Mouse (Mus musculus): ENCODE measurements around the gene 1110059E24Rik. TPM values are rescaled to one million over a fixed set of nuclear protein-coding genes. Genes with fewer than 3 reads are reported as not detected.
A peak's percentile ranks its signal among the peaks of the same experiment; 100 is the strongest.

1110059E24Rik gene
- polyA plus RNA-seq, 1 experiment from 2014 or later = 71.5 TPM

GRCm38 (mm10) chr19:21586546-21586945 is 66.2 kb downstream of the 1110059E24Rik start:
- no peak overlapping the region for H3K27ac ChIP-seq (replicated peaks)
- H3K36me3 ChIP-seq (replicated peaks) = peaks cover 3% of the 10 kb centered on the region
- H3K4me1 ChIP-seq = no peaks in the 10 kb centered on the region
- no peaks in the 10 kb centered on the region for H3K27me3 ChIP-seq (replicated peaks; ENCODE audit: low read depth, poor library complexity, severe bottlenecking)
- H3K4me3 ChIP-seq = no peak overlapping the region
- H3K9me3 ChIP-seq = no peaks in the 10 kb centered on the region
- no peak for DNase-seq (ENCODE audit: low spot score)
- WGBS = 86% methylated on average over 1 of the region's 1 CpGs

DNA sequence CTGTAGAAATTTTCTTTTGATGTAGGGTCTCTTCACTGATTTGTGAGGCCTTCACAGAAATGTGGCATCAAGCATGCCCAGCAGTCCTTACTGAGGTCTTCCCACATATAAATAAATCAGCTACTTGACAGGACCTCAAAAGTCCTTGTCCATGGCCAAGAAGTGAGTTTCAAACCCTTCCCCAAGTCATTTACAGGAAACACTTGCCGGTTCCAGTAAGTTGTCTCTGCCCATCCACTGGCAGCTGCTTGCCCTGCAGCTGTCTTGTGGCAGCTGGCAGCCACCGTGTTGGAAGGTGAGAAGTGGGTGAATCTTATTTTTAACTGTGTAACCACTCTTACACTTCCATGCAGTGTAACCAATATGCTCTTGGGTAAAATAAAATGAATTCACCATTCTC is 66.9 kb downstream of the 1110059E24Rik start:
- H3K4me1 ChIP-seq = no peaks in the 10 kb centered on the region
- H3K4me3 ChIP-seq = no peak overlapping the region
- DNase-seq (ENCODE audit: low spot score) = no peak
- H3K9me3 ChIP-seq = no peaks in the 10 kb centered on the region
- WGBS = 84% methylated on average over 2 of the region's 2 CpGs
- H3K27ac ChIP-seq (replicated peaks) = no peak overlapping the region
- H3K27me3 ChIP-seq (replicated peaks; ENCODE audit: low read depth, poor library complexity, severe bottlenecking) = no peaks in the 10 kb centered on the region
- no peaks in the 10 kb centered on the region for H3K36me3 ChIP-seq (replicated peaks)

GRCm38 (mm10) chr19:21583986-21584385 is 68.8 kb downstream of the 1110059E24Rik start:
- H3K27ac ChIP-seq (replicated peaks) = no peak overlapping the region
- no peaks in the 10 kb centered on the region for H3K9me3 ChIP-seq
- H3K4me1 ChIP-seq = no peaks in the 10 kb centered on the region
- H3K4me3 ChIP-seq = no peak overlapping the region
- DNase-seq (ENCODE audit: low spot score) = no peak
- 76% methylated on average over 5 of the region's 5 CpGs for WGBS
- H3K27me3 ChIP-seq (replicated peaks; ENCODE audit: low read depth, poor library complexity, severe bottlenecking) = no peaks in the 10 kb centered on the region
- H3K36me3 ChIP-seq (replicated peaks) = no peaks in the 10 kb centered on the region

DNA sequence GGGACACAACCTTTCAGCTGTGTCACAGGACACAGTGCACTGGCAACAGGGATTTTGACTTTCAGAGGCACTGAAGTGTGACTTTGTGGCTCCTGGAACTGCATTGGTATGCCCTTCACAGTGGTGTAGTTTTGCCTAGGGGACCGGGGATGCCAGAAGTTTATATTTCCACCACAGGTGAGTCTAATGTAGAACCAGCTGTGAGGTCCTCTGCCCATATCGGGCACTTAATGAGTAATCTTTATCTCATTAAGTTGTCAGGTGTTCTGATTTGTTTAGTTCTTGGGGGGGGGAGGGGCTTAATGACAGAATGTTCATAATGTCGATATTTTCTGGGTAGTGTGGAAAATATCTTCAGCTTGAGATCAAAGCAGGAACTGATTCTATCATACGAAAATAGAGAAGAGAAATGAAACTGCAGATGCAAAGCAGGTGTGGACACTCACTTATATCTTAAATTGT is 69.2 kb downstream of the 1110059E24Rik start:
- no peaks in the 10 kb centered on the region for H3K9me3 ChIP-seq
- no peak overlapping the region for H3K27ac ChIP-seq (replicated peaks)
- H3K4me1 ChIP-seq = no peaks in the 10 kb centered on the region
- DNase-seq (ENCODE audit: low spot score) = no peak
- H3K4me3 ChIP-seq = no peak overlapping the region
- no peaks in the 10 kb centered on the region for H3K27me3 ChIP-seq (replicated peaks; ENCODE audit: low read depth, poor library complexity, severe bottlenecking)
- no peaks in the 10 kb centered on the region for H3K36me3 ChIP-seq (replicated peaks)
- WGBS = 80% methylated on average over 4 of the region's 4 CpGs

DNA sequence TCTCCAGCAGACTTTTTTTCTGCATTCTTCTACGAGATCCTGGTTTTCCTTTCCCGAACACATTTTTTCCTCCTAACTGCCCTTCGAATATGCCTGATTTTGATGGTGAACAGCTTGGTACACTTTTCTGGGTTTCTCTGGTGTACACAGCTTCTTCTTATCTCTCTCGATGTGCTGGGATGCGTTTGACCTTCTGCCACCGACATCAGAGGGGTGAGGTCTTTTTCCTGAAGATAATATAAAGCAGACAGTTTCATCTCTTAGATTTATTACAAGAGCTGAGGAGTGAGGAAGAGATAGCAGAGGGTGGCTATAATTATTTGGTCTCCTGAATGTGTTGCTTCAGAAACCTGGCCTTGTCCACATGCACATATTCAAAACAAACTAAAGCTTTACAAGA is 71.4 kb downstream of the 1110059E24Rik start:
- no peaks in the 10 kb centered on the region for H3K9me3 ChIP-seq
- no peaks in the 10 kb centered on the region for H3K27me3 ChIP-seq (replicated peaks; ENCODE audit: low read depth, poor library complexity, severe bottlenecking)
- 82% methylated on average over 6 of the region's 6 CpGs for WGBS
- no peaks in the 10 kb centered on the region for H3K4me1 ChIP-seq
- H3K4me3 ChIP-seq = no peak overlapping the region
- no peak overlapping the region for H3K27ac ChIP-seq (replicated peaks)
- no peak for DNase-seq (ENCODE audit: low spot score)
- no peaks in the 10 kb centered on the region for H3K36me3 ChIP-seq (replicated peaks)

GRCm38 (mm10) chr19:21579896-21580295 is 72.9 kb downstream of the 1110059E24Rik start:
- Histone ChIP-seq H3K27me3 (replicated peaks; ENCODE audit: low read depth, poor library complexity, severe bottlenecking) (no peaks in the 10 kb centered on the region), H3K27ac (replicated peaks) (no peak overlapping the region), H3K9me3 (no peaks in the 10 kb centered on the region), H3K36me3 (replicated peaks) (no peaks in the 10 kb centered on the region), H3K4me1 (no peaks in the 10 kb centered on the region), H3K4me3 (no peak overlapping the region)
- 86% methylated on average over 3 of the region's 3 CpGs for WGBS
- DNase-seq (ENCODE audit: low spot score) = no peak

GRCm38 (mm10) chr19:21577443-21577842 is 75.3 kb downstream of the 1110059E24Rik start:
- no peak for DNase-seq (ENCODE audit: low spot score)
- H3K27ac ChIP-seq (replicated peaks) = no peak overlapping the region
- no peak overlapping the region for H3K4me3 ChIP-seq
- no peaks in the 10 kb centered on the region for H3K36me3 ChIP-seq (replicated peaks)
- 71% methylated on average over 3 of the region's 3 CpGs for WGBS
- no peaks in the 10 kb centered on the region for H3K27me3 ChIP-seq (replicated peaks; ENCODE audit: low read depth, poor library complexity, severe bottlenecking)
- no peaks in the 10 kb centered on the region for H3K4me1 ChIP-seq
- no peaks in the 10 kb centered on the region for H3K9me3 ChIP-seq

- H3K4me3 ChIP-seq = no peak overlapping the region
- no peaks in the 10 kb centered on the region for H3K9me3 ChIP-seq
- no peaks in the 10 kb centered on the region for H3K36me3 ChIP-seq (replicated peaks)
- no peaks in the 10 kb centered on the region for H3K27me3 ChIP-seq (replicated peaks; ENCODE audit: low read depth, poor library complexity, severe bottlenecking)
- no peak for DNase-seq (ENCODE audit: low spot score)
- 89% methylated on average over 7 of the region's 7 CpGs for WGBS
- H3K27ac ChIP-seq (replicated peaks) = no peak overlapping the region
- no peaks in the 10 kb centered on the region for H3K4me1 ChIP-seq
Observed at GRCm38 (mm10) chr19:21571986-21572385, 80.8 kb downstream of the 1110059E24Rik start.

DNA sequence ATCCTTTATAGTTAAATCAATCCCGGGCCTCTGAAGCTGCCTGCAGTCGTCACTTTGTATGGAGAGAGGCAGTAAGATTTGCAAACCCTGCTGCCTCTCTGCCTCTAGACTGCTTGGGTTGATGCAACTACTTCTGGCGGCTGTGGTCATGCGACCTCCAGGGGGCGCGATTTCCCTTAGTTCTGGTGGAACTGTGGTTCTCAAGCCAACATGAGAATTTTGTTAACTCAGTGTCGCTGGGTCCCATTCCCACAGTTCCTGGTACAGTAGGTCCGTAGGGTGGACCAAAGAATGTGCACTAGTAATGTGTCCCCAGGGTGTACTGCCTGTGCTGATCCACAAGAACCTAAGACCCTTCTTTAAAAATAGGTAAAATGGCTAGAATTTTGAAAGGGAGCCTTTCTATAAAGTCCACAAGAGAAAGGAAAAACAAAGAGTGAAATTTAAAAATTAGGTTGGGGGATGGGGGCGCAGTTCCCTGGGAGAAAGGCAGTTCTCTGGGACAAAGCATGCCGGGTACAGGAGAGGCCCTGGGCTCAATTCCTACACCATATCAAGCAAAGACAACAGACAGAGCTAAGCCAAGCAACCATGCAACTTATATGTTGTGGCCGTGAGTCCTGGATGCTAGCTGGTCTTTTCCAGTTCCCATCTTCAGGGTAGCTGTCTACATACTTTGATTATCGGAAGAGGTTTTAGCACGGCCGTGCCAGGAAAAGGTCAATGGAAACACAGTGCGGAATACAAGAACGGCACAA is 81.4 kb downstream of the 1110059E24Rik start:
- Histone ChIP-seq H3K4me3 (no peak overlapping the region), H3K36me3 (replicated peaks) (no peaks in the 10 kb centered on the region), H3K9me3 (no peaks in the 10 kb centered on the region), H3K27me3 (replicated peaks; ENCODE audit: low read depth, poor library complexity, severe bottlenecking) (no peaks in the 10 kb centered on the region), H3K27ac (replicated peaks) (no peak overlapping the region), H3K4me1 (no peaks in the 10 kb centered on the region)
- 48% methylated on average over 16 of the region's 16 CpGs for WGBS
- peak; percentile 84 for DNase-seq (ENCODE audit: low spot score)

- H3K9me3 ChIP-seq = no peaks in the 10 kb centered on the region
- no peak overlapping the region for H3K27ac ChIP-seq (replicated peaks)
- H3K4me3 ChIP-seq = no peak overlapping the region
- no peaks in the 10 kb centered on the region for H3K36me3 ChIP-seq (replicated peaks)
- 50% methylated on average over 8 of the region's 8 CpGs for WGBS
- DNase-seq (ENCODE audit: low spot score) = no peak
- H3K27me3 ChIP-seq (replicated peaks; ENCODE audit: low read depth, poor library complexity, severe bottlenecking) = no peaks in the 10 kb centered on the region
- no peaks in the 10 kb centered on the region for H3K4me1 ChIP-seq
Observed at GRCm38 (mm10) chr19:21570778-21571177, 82.0 kb downstream of the 1110059E24Rik start.

- no peaks in the 10 kb centered on the region for H3K27me3 ChIP-seq (replicated peaks; ENCODE audit: low read depth, poor library complexity, severe bottlenecking)
- no peak overlapping the region for H3K4me3 ChIP-seq
- H3K36me3 ChIP-seq (replicated peaks) = no peaks in the 10 kb centered on the region
- WGBS = 81% methylated on average over 3 of the region's 3 CpGs
- H3K9me3 ChIP-seq = no peaks in the 10 kb centered on the region
- no peak overlapping the region for H3K27ac ChIP-seq (replicated peaks)
- no peaks in the 10 kb centered on the region for H3K4me1 ChIP-seq
- no peak for DNase-seq (ENCODE audit: low spot score)
Observed at GRCm38 (mm10) chr19:21568528-21569185, 84.1 kb downstream of the 1110059E24Rik start.

DNA sequence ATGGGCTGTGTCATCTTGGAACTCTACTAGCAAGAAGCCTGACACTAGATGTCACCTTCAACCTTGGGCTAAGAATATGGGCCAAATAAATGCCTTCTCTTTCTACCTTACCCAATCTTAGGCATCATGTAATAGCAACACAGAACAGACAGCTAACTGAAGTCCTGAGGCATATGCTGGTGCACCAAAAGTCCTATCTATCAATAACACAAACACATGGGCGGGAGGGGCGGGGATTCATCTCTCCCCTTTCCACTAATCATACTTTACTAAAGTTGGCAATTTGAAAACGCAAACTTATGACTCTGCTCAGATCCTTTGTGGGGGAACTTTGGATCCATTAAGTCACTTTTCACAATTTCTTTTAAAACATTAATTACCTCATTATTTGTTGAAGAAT is 84.8 kb downstream of the 1110059E24Rik start:
- WGBS = 92% methylated on average over 3 of the region's 3 CpGs
- no peak overlapping the region for H3K27ac ChIP-seq (replicated peaks)
- no peaks in the 10 kb centered on the region for H3K9me3 ChIP-seq
- no peaks in the 10 kb centered on the region for H3K36me3 ChIP-seq (replicated peaks)
- no peak for DNase-seq (ENCODE audit: low spot score)
- H3K27me3 ChIP-seq (replicated peaks; ENCODE audit: low read depth, poor library complexity, severe bottlenecking) = no peaks in the 10 kb centered on the region
- H3K4me1 ChIP-seq = no peaks in the 10 kb centered on the region
- H3K4me3 ChIP-seq = no peak overlapping the region

DNA sequence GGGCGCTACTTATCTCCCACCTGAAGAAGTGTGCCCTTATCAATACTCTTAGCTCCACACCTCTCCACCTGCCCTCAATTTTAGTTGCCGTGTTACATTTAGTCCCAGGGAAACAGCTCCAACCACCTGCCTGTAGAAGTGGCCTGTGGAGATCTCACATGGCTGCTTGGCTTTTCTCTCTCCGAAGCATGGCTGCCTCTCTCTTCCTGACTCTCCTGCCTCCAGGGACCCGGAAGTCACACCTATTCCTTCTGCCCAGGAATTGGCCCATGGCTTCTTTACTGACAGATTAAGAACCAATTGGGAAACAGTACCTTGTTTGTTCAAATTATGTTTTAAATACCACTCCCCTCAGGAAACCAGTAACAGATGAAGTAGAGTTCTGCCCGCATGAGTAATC is 86.3 kb downstream of the 1110059E24Rik start:
- H3K9me3 ChIP-seq = no peaks in the 10 kb centered on the region
- H3K27ac ChIP-seq (replicated peaks) = no peak overlapping the region
- no peak for DNase-seq (ENCODE audit: low spot score)
- H3K4me3 ChIP-seq = no peak overlapping the region
- no peaks in the 10 kb centered on the region for H3K27me3 ChIP-seq (replicated peaks; ENCODE audit: low read depth, poor library complexity, severe bottlenecking)
- no peaks in the 10 kb centered on the region for H3K36me3 ChIP-seq (replicated peaks)
- H3K4me1 ChIP-seq = no peaks in the 10 kb centered on the region
- 91% methylated on average over 5 of the region's 5 CpGs for whole genome bisulfite sequencing

Measured in embryonic facial prominence, embryonic 10.5 days (tissue).